Mouse (Mus musculus): ENCODE results near the gene Miip. TPM values are rescaled to one million over a fixed set of nuclear protein-coding genes. Genes with fewer than 3 reads are reported as not detected.
"Not testable (repeated sequence)": the region's sequence is repeated elsewhere in the genome, so short reads cannot be mapped to it uniquely, and the experiment has no call there.

Miip gene
- polyA plus RNA-seq, 1 experiment from 2014 or later, result 37.4 TPM

DNA sequence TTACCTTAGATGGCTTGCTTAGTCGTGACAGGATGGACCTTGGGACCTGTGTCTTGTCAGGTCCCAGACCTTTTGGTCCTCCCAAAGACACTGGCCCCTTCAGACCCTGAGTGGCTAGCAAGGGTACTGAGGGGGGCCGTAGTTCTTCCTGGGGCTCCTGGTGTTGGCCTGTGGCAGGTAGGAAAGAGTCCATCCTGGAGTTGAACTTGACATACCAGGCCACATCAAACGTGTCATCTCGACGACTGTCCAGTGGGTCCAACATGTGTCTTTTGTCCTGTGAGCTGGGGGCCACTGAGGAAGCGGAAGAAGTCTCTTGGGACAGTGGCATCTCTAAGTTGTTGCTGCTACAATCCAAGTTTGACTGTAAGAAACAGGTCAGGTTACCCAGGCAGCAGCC lies 3.0 kb downstream of the Miip start:
- no peak for ATAC-seq (ENCODE audit: insufficient read depth, low FRiP score)
- Histone ChIP-seq H3K27me3 (ENCODE audit: control insufficient read depth, insufficient read depth, low read length) (no peaks in the 10 kb centered on the region), H3K4me3 (replicated peaks; ENCODE audit: low read length) (no peak overlapping the region), H3K9ac (ENCODE audit: low read length) (no peak overlapping the region), H3K27ac (ENCODE audit: low read length) (no peak overlapping the region), H3K4me2 (ENCODE audit: low read depth, low read length) (no peak overlapping the region), H3K9me3 (replicated peaks; ENCODE audit: control insufficient read depth, low read length) (no peaks in the 10 kb centered on the region; the same call in 1 of the 2 replicates), H3K4me1 (ENCODE audit: control insufficient read depth, insufficient read depth, low read length) (peaks cover 20% of the 10 kb centered on the region), H3K36me3 (ENCODE audit: control insufficient read depth, insufficient read depth, low read length) (peaks cover 24% of the 10 kb centered on the region)
- WGBS, result 94% methylated on average over 6 of the region's 6 CpGs

DNA sequence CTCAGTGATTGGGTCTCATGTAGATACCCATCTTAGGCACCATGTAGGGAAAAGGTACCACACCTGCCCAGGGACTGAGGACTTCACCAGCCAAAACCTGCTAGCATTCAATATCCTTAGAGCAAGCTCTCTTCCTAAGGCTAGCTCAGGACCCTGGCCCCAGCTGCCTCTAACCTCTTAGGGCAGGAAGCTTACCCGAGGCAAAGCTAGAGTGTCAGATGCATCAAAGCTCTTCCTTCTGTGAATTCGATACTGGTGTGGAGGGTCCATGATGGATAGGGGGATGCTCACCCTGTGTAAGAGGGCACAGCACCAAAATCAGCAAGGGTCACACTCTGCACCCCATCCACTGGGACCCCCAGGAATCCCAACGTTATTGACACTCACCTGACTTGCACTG lies 6.6 kb downstream of the Miip start:
- no peak overlapping the region for H3K4me2 ChIP-seq (ENCODE audit: low read depth, low read length)
- H3K9ac ChIP-seq (ENCODE audit: low read length), result no peak overlapping the region
- H3K4me1 ChIP-seq (ENCODE audit: control insufficient read depth, insufficient read depth, low read length), result no peaks in the 10 kb centered on the region
- H3K9me3 ChIP-seq (replicated peaks; ENCODE audit: control insufficient read depth, low read length), result no peaks in the 10 kb centered on the region
- WGBS, result 91% methylated on average over 3 of the region's 3 CpGs
- no peaks in the 10 kb centered on the region for H3K27me3 ChIP-seq (ENCODE audit: control insufficient read depth, insufficient read depth, low read length)
- peaks cover 24% of the 10 kb centered on the region for H3K36me3 ChIP-seq (ENCODE audit: control insufficient read depth, insufficient read depth, low read length)
- H3K27ac ChIP-seq (ENCODE audit: low read length), result no peak overlapping the region
- no peak overlapping the region for H3K4me3 ChIP-seq (replicated peaks; ENCODE audit: low read length)
- no peak for ATAC-seq (ENCODE audit: insufficient read depth, low FRiP score)

DNA sequence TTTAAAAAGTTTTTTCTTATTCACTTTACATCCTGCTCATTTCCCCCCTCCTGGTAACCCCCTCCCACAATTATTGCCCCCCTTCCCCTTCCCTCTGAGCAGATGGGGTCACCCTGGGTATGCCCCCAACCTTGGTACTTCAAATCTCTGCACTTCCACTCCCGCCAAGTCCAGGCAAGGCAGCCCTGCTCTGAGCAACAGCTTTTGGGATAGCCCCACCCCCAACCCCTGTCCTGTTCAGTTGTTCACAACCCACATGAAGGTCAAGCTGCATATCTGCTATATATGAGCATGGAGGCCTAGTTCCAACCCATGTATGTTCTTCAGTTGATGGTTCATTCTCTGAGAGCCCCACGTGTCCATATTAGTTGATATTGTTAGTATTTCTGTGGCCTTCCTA lies 17.8 kb downstream of the Miip start:
- no peak for ATAC-seq (ENCODE audit: insufficient read depth, low FRiP score)
- no peak overlapping the region for H3K27ac ChIP-seq (ENCODE audit: low read length)
- no peak overlapping the region for H3K4me3 ChIP-seq (replicated peaks; ENCODE audit: low read length)
- no peak overlapping the region for H3K9ac ChIP-seq (ENCODE audit: low read length)
- no peaks in the 10 kb centered on the region for H3K27me3 ChIP-seq (ENCODE audit: control insufficient read depth, insufficient read depth, low read length)
- no peaks in the 10 kb centered on the region for H3K9me3 ChIP-seq (replicated peaks; ENCODE audit: control insufficient read depth, low read length)
- WGBS, result 65% methylated on average over 2 of the region's 2 CpGs
- no peak overlapping the region for H3K4me2 ChIP-seq (ENCODE audit: low read depth, low read length)
- H3K36me3 ChIP-seq (ENCODE audit: control insufficient read depth, insufficient read depth, low read length), result no peaks in the 10 kb centered on the region
- peaks cover 4% of the 10 kb centered on the region for H3K4me1 ChIP-seq (ENCODE audit: control insufficient read depth, insufficient read depth, low read length)

DNA sequence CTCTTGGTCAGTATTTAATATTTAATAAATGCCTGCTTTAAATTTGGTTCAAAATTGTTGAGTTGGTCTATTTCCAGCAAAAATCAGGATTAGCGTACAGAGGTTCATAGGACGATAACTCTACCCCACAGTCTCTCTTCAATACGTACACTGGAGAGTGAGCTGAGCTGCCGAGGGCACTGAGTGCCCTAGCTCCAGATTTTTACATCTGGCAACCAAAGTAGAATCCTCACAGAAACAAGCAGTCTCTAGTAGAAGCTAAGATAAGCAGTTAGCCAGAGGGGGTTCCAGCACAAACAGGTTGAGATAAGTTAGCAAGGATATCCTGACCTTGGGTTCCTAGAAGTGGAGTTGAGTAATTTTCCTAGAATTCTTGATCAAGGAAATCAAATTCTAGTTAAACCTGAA lies 20.0 kb downstream of the Miip start:
- Histone ChIP-seq H3K4me3 (replicated peaks; ENCODE audit: low read length) (peak overlapping the region; percentile 95), H3K27ac (ENCODE audit: low read length) (no peak overlapping the region), H3K27me3 (ENCODE audit: control insufficient read depth, insufficient read depth, low read length) (no peaks in the 10 kb centered on the region), H3K9ac (ENCODE audit: low read length) (peak overlapping the region; percentile 79), H3K9me3 (replicated peaks; ENCODE audit: control insufficient read depth, low read length) (0 out of 2 replicates have a peak, but pooled peaks cover 4% of the 10 kb centered on the region), H3K4me2 (ENCODE audit: low read depth, low read length) (peak overlapping the region; percentile 86), H3K36me3 (ENCODE audit: control insufficient read depth, insufficient read depth, low read length) (peaks cover 8% of the 10 kb centered on the region), H3K4me1 (ENCODE audit: control insufficient read depth, insufficient read depth, low read length) (peaks cover 4% of the 10 kb centered on the region)
- ATAC-seq (ENCODE audit: insufficient read depth, low FRiP score), result peak; percentile 64
- WGBS, result 2% methylated on average over 4 of the region's 4 CpGs

DNA sequence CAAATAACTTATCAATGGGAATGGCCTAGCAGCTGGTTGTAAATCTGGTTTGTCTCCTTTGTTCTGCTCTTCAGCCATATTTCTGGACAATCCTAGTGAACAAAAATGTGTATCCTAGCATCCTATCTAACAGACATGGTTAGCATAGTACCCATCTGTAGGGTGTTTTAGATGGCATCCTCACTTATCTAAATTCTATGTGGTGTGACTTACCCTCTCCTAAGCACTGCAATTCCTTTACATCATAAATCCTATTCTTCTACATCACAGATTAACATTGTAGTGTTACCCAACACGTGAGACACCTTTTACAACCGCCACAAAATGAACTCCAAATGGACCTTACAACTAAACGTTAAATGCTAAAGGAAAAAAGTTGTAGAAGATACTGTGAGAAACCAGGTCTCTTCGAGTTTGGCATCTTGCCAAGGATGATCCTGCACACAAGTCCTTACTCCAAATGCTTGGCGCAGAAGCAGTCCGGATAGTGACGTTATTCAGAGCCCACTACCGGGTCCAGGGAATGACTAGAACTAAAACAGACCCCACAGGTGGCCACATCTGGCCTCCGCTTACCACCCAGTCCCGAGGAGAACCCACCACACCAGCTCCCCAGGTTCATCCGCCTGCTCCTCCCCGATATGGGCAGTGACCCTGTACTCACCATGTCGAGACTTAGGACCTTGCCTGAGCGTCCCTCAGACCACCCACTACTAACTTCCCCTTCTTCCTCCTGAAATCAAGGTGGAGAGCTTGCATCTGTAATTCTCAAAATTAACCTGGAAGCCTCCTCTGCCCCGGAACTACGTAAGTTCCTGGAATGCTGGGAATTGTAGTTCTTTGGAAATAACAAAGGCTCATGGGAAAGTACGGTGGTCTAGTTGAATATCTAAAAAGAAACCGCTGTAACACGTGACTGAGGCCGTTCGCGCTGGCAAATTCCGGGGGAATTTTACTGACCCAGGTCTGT lies 20.7 kb downstream of the Miip start, which contains the start of gene Zfp933:
Gene Zfp933, minus strand, starts transcription at position 753 of the 970 bp plus-strand sequence.
- Histone ChIP-seq H3K9ac (ENCODE audit: low read length) (peak within 1 kb of the TSS; percentile 88), H3K4me3 (replicated peaks; ENCODE audit: low read length) (peak within 1 kb of the TSS; percentile 95), H3K9me3 (replicated peaks; ENCODE audit: control insufficient read depth, low read length) (0 out of 2 replicates have a peak, but pooled peaks cover 11% of the 10 kb centered on the region), H3K36me3 (ENCODE audit: control insufficient read depth, insufficient read depth, low read length) (peaks cover 14% of the 10 kb centered on the region), H3K4me1 (ENCODE audit: control insufficient read depth, insufficient read depth, low read length) (peaks cover 4% of the 10 kb centered on the region), H3K27ac (ENCODE audit: low read length) (no peak within 1 kb of the TSS), H3K4me2 (ENCODE audit: low read depth, low read length) (peak within 1 kb of the TSS; percentile 86), H3K27me3 (ENCODE audit: control insufficient read depth, insufficient read depth, low read length) (no peaks in the 10 kb centered on the region)
- 2% methylated on average over 23 of the region's 23 CpGs for WGBS
- peak; percentile 90 for ATAC-seq (ENCODE audit: insufficient read depth, low FRiP score)

DNA sequence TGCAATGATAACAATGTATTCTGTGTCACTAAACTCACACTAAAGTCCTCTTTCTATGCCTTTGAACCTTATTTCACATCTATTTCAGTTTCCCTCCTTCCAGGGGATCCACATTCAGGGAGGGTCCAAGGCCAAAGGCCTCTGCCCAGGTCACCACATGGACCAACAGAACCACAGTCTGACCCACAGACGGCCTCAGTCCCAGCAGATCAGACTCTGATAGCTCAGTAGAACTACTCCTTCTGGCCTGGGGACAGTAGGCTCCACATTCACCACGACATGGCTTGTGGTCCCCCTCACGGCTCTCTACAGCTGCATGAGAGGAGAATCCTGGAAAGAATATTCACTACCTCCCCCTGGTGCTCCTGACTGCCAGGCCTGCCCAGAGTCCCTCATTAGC lies 25.7 kb downstream of the Miip start:
- Histone ChIP-seq H3K9me3 (replicated peaks; ENCODE audit: control insufficient read depth, low read length) (peaks cover 28% of the 10 kb centered on the region), H3K36me3 (ENCODE audit: control insufficient read depth, insufficient read depth, low read length) (peaks cover 31% of the 10 kb centered on the region), H3K9ac (ENCODE audit: low read length) (no peak overlapping the region), H3K27me3 (ENCODE audit: control insufficient read depth, insufficient read depth, low read length) (no peaks in the 10 kb centered on the region), H3K4me2 (ENCODE audit: low read depth, low read length) (no peak overlapping the region), H3K27ac (ENCODE audit: low read length) (no peak overlapping the region), H3K4me3 (replicated peaks; ENCODE audit: low read length) (no peak overlapping the region), H3K4me1 (ENCODE audit: control insufficient read depth, insufficient read depth, low read length) (peaks cover 4% of the 10 kb centered on the region)
- WGBS, result 96% methylated on average over 3 of the region's 3 CpGs
- ATAC-seq (ENCODE audit: insufficient read depth, low FRiP score), result no peak

DNA sequence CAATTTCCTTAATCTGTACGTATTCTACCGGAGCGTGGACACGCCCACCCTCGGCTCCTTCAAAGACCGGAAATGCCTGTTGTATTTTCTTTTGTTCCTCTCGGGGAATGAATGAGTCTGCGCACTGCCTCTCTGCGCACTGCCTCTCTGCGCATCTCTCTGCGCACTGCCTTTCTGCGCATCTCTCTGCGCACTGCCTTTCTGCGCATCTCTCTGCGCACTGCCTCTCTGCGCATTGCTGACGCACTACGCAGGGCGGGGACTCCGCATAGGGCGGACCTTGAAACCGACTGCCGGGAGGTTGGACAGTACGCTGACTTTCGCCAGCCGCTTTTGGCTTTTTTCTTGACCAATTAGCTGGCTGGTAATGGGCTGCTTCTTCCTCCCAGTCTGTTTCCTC lies 29.3 kb downstream of the Miip start:
- H3K27ac ChIP-seq (ENCODE audit: low read length); H3K27me3 ChIP-seq (ENCODE audit: control insufficient read depth, insufficient read depth, low read length); H3K9ac ChIP-seq (ENCODE audit: low read length); ATAC-seq (ENCODE audit: insufficient read depth, low FRiP score); H3K4me2 ChIP-seq (ENCODE audit: low read depth, low read length); H3K4me1 ChIP-seq (ENCODE audit: control insufficient read depth, insufficient read depth, low read length); H3K4me3 ChIP-seq (replicated peaks; ENCODE audit: low read length): not testable (repeated sequence)
- Histone ChIP-seq H3K9me3 (replicated peaks; ENCODE audit: control insufficient read depth, low read length) (peaks cover 28% of the 10 kb centered on the region), H3K36me3 (ENCODE audit: control insufficient read depth, insufficient read depth, low read length) (peaks cover 29% of the 10 kb centered on the region)
- 98% methylated on average over 12 of the region's 26 CpGs for WGBS

DNA sequence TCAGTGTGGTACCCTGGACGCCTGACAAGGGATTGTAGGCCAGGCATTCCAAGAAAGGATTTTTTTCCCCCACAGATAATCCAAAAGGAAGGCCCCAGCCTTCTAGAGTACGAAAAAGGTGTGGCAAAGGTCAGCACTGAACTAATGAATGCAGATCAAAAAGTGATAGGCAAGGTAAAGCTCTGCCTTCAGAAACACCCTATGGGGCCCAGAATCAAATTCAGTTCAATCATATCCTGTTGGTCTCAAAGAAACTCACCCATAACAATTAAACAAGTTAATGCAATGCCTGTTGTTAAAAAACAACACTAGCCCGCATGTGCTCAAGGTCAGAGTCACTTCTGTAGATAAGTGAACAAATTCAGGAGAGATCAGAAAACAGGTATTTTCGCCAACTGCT lies 44.2 kb downstream of the Miip start:
- ATAC-seq (ENCODE audit: insufficient read depth, low FRiP score), result no peak
- H3K4me3 ChIP-seq (replicated peaks; ENCODE audit: low read length), result no peak overlapping the region
- WGBS, result 94% methylated on average over 4 of the region's 4 CpGs
- no peaks in the 10 kb centered on the region for H3K27me3 ChIP-seq (ENCODE audit: control insufficient read depth, insufficient read depth, low read length)
- no peak overlapping the region for H3K9ac ChIP-seq (ENCODE audit: low read length)
- no peak overlapping the region for H3K4me2 ChIP-seq (ENCODE audit: low read depth, low read length)
- no peak overlapping the region for H3K27ac ChIP-seq (ENCODE audit: low read length)
- H3K36me3 ChIP-seq (ENCODE audit: control insufficient read depth, insufficient read depth, low read length), result peaks cover 42% of the 10 kb centered on the region
- H3K4me1 ChIP-seq (ENCODE audit: control insufficient read depth, insufficient read depth, low read length), result no peaks in the 10 kb centered on the region
- peaks cover 62% of the 10 kb centered on the region for H3K9me3 ChIP-seq (replicated peaks; ENCODE audit: control insufficient read depth, low read length)

DNA sequence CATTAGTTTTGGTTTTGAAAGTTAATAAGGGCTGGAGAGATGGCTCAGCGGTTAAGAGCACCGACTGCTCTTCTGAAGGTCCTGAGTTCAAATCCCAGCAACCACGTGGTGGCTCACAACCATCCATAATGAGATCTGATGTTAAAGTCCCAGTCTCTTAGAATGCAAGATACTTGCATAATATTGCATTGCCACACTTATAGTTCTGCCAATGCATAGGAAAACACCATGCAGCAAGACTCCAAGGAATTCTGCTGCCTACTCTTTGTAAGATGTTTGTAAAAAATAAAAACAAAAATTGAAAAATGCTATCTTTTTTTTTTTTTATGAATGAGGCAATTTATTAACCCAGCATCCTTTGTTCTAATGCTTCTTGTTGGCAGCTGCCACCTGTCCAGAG lies 47.2 kb downstream of the Miip start:
- not testable (repeated sequence) for H3K4me1 ChIP-seq (ENCODE audit: control insufficient read depth, insufficient read depth, low read length); H3K4me2 ChIP-seq (ENCODE audit: low read depth, low read length)

More for the DNA sequence above, 47.2 kb downstream of the Miip start:
- peaks cover 19% of the 10 kb centered on the region for H3K36me3 ChIP-seq (ENCODE audit: control insufficient read depth, insufficient read depth, low read length)
- ATAC-seq (ENCODE audit: insufficient read depth, low FRiP score); H3K4me3 ChIP-seq (replicated peaks; ENCODE audit: low read length); H3K27ac ChIP-seq (ENCODE audit: low read length); H3K27me3 ChIP-seq (ENCODE audit: control insufficient read depth, insufficient read depth, low read length); H3K9ac ChIP-seq (ENCODE audit: low read length): not testable (repeated sequence)
- H3K9me3 ChIP-seq (replicated peaks; ENCODE audit: control insufficient read depth, low read length), result peaks cover 47% of the 10 kb centered on the region
- 91% methylated on average over 3 of the region's 3 CpGs for WGBS
